Mouse (Mus musculus) adipocyte (in vitro differentiated cells): ENCODE measurements around the gene Ndufb2.

ENCODE experiments used
- DNase-seq: peaks from one replicate; pipeline ENCODE4 v3.0.0-alpha.2; 2016; ENCODE audit warnings: low spot score

Ndufb2 gene

DNA sequence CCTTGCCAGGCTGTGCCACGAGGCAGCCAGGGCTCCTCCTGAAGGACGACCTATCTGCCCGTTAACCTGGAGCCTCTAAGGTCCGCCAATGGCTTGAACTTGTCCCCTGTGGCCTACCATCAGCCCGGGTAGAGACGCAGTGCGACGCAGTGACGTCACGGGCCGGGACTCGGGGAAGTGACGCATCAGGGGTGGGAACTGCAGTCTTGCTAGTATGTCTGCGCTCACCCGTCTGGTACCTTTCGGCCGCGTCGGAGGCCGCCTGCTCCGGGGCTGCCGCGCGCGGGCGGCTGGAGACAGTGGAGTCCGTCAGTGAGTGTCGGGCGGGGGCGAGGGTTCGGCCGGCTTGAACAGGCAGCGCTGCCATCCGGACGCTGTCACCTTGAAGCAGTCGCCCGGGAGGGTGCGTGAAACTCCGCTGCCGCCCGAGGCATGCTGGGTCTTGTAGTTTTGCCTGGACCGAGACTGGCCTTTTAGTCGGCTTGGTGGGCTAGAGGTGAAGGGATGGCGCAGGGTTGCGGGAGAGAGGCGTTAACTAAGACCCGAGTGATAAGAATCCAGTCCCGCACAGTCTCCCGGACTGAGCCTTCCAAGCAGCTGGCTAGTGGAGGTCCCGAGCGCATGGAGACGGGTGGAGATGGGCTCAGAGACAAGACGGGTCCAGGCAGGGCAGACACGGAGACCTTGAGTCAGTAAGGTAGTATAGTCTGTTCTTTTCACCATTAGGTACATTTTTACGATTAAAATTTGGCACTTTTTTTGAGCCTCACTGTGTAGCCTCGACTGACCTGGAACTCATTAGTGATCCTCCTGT is at the start of gene Ndufb2:
Gene Ndufb2 (plus strand): TSS at position 174 of the 814 bp plus-strand sequence.
- DNase-seq: peak; percentile 98

DNA sequence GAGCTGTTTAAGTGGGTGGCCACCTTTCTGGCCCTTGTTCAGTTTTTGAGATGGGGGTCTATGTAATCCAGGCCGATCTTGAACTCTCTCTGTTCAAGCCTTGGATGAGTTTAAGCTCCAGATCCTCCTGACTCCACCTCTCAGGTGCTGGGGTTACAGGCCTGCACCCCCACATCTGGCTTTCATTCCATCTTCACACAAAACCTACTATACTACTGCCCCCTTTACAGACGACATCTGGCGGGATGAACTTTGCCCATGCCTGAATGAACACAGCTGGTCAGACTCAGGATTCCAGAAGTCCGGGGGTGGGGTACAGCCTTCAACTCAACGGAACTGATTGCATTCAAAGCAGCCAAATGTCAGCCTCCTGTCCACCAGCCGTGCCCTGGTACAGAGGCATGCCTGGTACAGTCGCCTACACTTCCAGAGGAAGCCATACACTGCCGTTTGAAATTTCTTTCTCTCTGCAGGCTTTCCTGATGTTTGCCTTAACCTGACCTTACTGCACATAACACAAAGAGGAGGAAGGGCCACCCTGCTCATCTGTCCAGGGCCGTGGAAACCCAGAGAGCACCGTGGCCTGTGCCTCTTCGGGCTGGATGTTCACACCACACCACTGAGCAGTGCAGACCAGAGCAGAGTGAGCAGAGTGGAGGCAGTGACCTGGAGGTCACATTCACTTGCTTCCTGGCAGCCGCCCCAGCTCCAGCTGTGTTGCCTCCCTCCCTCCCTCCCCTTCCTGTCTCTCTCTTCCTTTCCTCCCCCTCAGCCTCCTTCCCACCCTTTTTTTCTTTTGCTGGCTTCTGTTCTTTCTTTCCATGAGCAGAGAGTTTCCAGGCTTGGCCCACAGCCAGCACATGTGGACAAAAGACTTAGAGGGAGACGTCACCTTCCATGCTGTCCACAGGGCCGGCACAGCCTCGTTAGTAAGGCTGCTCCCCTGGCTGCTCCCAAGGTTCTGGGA is 49.5 kb upstream of the Ndufb2 start:
- DNase-seq: peak; percentile 95

DNA sequence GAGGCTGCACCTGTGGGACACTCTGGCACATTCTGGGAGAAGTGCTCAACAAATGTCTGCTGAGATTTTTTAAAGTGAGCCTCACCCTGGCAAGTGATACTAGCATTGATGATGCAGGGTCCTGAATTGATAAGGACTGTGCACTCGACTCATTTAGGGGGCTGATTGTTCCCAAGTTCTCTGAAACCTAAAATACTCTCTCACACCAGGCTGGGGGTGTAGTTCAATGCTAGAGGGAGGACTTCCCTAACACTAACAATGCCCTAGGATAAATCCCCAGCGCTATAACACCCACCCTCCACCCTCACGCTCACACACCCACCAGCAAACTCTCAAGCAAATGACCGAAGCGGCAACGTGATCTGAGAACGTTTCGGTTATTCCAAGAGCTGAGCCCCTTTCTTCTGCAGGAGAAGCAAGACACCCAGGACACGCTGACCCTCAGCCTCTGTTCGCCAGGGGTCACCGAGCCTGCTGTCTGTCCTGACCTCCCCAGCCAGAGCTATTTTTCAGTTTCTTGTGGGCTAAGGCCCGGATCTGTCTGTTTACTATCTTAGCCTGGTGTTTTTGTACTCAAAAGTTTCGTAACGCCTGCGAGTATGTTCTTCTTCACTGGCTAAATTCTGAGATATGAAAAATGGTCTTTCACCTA is 48.5 kb upstream of the Ndufb2 start:
- peak; percentile 60 for DNase-seq

DNA sequence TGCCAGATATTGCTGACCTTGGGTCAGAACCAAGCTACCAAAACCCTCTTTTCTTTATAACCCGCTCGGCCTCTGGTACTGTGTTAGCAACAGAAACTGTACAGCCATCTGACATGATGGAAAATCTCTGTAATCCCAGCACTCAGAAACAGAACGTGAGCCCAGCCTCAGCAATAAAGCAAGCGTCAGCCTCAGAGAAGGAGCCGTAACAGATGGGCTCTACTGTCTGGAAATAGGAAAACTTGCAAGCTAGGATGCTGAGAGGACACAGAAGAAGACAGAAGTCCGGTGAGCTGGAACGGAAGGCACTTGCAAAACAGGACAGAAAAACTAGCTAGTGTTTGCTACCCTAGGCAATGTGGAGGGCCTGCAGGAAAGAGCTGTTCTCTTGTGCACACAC is 46.9 kb upstream of the Ndufb2 start:
- no peak for DNase-seq

- peak; percentile 65 for DNase-seq
Observed at GRCm38 (mm10) chr6:39548030-39548429, 44.3 kb upstream of the Ndufb2 start.

- peak; percentile 36 for DNase-seq
Observed at GRCm38 (mm10) chr6:39551981-39552636, 40.3 kb upstream of the Ndufb2 start.

DNA sequence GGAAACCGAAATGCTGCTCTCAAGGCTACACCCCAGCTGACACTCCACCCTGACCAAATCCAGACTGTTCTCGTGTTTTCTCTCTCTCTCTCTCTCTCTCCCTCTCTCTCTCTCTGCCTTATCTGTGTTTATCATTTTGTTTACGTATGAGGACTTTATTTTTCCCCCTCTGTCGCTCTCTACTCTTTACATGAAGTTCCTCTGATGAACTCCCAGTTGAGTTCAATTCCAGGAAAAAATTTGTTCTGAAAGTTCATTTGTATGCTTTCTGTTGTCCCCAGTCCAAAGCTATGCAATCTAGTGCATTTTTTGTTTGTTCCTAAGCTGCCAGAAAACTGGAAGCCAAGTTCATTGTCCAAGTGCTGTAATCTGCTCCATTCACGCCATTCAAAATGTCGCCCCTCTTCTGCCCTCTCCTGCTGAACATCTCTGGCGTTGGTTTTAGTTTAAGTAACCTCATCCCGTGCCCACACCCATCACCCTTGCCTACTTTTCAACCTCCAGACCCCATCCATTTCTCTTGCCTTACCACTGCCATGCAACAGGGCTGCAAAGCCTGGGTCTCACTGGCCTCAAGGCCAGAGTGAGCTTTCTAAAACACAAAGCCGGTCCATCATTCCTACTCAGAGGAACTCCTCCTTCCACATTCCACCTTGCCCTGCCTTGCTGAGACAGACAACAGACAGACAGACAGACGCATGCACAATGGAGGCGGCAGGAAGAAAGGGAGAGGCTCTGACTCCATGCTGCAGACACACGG is 37.3 kb upstream of the Ndufb2 start:
- DNase-seq: peak; percentile 83

- no peak for DNase-seq
Observed at GRCm38 (mm10) chr6:39555648-39555945, 36.8 kb upstream of the Ndufb2 start.

- peak; percentile 59 for DNase-seq
Observed at GRCm38 (mm10) chr6:39556900-39557659, 35.3 kb upstream of the Ndufb2 start.

- peak; percentile 58 for DNase-seq
Observed at GRCm38 (mm10) chr6:39557723-39558261, 34.6 kb upstream of the Ndufb2 start, which contains the start of gene Dennd2a. TSS of gene Dennd2a (minus strand) at chr6:39557867.

DNA sequence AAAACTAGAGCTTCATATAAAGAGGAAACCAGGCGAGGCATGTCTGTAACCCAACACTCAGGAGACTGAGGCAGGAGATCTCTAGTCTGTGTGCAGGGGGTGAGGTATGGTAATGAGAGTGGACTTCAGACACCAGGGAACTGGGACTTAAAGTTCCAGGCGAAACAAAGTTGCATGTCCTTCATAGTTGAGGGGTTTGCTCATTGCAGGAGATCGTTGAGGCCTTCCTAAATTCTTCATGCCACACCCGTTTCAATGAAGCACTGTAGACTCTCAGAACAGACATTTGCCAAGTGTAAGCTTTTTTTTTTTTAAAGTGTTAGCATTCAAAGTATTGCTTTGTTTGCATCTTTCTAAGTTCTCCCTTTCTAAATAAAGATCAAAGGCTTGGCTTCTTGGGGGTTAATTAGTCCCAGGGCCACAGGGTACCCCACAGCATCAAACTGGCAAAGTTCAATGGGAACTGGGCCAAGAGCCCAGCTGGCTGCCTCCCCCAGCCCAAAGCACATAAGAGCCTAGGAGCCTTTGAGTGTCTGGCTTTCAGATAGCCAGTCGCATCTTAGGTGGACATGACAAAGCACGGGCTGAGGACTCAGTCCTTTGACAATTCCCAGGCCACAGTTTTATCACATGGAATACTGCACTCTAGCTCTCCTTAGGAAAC is 33.0 kb upstream of the Ndufb2 start:
- DNase-seq: no peak

DNA sequence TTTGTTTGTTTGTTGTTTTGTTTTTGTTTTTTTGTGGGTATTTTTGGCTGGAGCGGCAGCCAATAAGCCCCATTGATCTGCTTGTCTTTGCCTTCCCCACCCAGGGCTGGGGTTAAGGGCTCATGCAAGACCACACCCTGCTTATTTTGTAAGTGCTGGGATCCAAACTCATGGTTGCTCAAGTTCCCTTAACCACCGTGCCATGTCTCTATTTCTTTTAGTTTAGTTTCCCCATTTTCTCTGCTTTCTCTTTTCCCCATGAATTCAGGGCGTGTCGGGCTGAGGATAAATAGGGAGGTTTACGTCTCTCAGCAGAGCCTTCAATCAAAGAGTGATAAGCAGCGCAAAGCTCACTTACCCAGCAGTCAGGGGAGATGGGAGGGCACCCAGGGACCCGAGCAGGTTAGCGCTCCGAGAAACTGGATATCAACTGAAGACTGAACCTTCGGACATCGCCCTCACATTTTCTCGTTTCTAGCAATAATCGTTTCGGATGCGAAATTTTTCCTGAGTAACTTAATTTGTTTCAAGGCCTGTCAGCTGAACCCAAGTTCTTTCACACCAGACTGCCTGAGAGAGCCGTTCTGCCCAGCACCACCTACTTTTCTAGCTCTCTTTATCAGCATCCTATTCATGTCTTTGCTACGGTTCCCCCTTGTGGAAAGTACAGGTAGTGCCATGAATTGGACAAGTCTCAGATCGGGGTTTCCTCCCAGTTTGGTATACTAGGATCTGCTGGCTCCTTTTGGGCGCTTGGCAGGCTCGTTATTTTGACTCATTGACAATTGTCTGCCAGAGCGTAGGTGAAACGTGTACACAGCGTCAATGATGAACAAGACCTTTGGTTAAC is 30.0 kb upstream of the Ndufb2 start:
- peak; percentile 95 for DNase-seq

- DNase-seq: peak; percentile 79
Observed at GRCm38 (mm10) chr6:39567528-39567927, 24.8 kb upstream of the Ndufb2 start.

GRCm38 (mm10) chr6:39570426-39570825 is 21.9 kb upstream of the Ndufb2 start:
- DNase-seq: no peak

DNA sequence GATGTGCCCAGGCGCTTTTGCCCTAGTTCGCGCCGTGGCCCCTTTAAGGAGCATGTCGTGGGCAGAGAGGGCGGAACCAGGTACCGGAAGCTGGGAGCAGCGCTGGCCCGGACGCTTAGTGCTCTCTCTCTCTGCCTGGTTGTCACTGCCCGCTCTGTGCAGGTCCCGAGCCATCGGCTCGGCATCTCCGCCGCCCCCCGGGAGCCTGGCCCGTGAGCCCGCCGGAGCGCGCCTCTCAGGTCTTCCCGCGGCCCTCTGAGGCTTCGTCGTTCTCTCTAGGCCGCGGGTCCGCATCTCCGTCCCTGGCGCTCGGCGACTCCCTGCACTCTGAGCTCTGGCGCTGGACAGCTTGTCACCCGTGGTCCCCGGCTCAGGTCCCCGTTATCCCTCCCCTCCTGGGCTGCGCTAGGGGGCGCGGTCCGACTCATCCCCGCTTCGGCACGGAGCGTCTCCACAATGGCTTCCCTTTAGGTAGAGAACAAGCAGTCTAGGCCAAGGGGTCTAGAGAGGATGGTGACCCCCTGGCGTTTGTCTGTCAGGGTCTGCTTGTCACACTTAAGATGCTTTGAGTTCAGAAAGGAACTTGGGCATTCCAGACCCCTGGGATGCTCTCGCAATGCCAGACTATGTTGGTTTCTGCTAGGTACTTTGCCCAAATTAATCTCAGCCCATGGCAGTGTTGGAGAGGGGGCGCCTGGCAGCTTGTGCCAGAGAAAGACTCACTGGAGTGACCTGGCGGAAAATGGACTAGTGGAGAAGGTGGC is 18.4 kb upstream of the Ndufb2 start, which contains the start of gene Adck2:
Gene Adck2 (plus strand): TSS at position 83 of the 764 bp plus-strand sequence.
- DNase-seq: peak; percentile 86

DNA sequence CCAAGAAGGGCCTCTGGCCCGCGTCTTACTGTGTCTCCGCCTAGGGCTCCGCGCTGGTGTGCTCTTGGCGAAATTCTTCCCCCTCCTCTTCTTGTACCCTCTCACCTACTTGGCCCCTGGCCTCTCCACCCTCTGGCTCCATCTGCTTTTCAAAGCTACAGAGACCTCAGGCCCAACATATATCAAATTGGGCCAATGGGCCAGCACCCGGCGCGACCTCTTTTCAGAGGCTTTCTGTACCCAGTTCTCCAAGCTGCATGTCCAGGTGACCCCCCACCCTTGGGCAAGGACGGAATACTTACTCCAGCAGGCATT is 17.9 kb upstream of the Ndufb2 start:
- DNase-seq: peak; percentile 70

- no peak for DNase-seq
Observed at GRCm38 (mm10) chr6:39574951-39575350, 17.4 kb upstream of the Ndufb2 start.

- no peak for DNase-seq
Observed at GRCm38 (mm10) chr6:39579552-39579951, 12.8 kb upstream of the Ndufb2 start.
